13 mouse cellular contexts compared by ENCODE assay signal in the genomic region with DNA sequence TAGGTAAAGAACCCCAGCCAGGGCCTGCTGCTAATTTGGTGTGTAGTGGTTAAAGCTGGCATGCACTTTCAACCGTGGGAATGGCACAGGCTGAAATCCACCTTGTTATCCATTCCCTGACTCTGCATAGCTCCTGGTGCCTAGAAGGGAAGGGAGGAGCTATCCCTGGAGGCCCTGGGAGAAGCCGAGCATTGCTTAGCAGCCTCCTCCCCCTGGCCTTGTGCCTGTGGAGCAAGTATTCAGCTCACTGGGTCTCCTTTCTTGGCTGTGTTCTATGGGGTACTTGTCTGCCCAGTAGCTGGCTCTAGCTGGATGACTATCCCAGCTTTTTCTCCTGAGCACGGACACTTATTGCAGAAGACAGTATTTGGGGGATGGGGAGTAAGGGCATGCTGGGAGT. TPM values are rescaled to one million over a fixed set of nuclear protein-coding genes. Genes with fewer than 3 reads are reported as not detected.
DNase-seq lines count a peak whose midpoint lies in the region; ATAC-seq and TF ChIP-seq lines count a peak whose summit lies in the region.
"Had no signal": no experiment of that assay in that cellular context is flagged by ENCODE, and none has a peak within 500 bp of the region (broad histone marks: within the 10 kb centered on the region; RNA-seq: fewer than 3 reads in every experiment).

No protein-coding gene starts in this region.

- H3K36me3 ChIP-seq in stomach, embryonic 16.5 days (ENCODE audit: control insufficient read depth, insufficient read depth, low read length): no peaks in the 10 kb centered on the region
- no peaks in the 10 kb centered on the region for H3K36me3 ChIP-seq in stomach, postnatal 0 days (ENCODE audit: control insufficient read depth, insufficient read depth, low read length)
- H3K36me3 ChIP-seq: neural tube, embryonic 12.5 days had no signal

- H3K9me3 ChIP-seq in stomach, embryonic 16.5 days (replicated peaks; ENCODE audit: control insufficient read depth, low read length): no peaks in the 10 kb centered on the region
- no peaks in the 10 kb centered on the region for H3K9me3 ChIP-seq in stomach, postnatal 0 days (ENCODE audit: control insufficient read depth, low read length)
- H3K9me3 ChIP-seq: neural tube, embryonic 12.5 days had no signal

- H3K4me2 ChIP-seq in stomach, embryonic 16.5 days (ENCODE audit: low read depth, low read length): no peak overlapping the region
- no peak overlapping the region for H3K4me2 ChIP-seq in stomach, postnatal 0 days (replicated peaks; ENCODE audit: low read depth)
- H3K4me2 ChIP-seq: neural tube, embryonic 12.5 days had no signal

- peak overlapping the region; percentile 70 for H3K27ac ChIP-seq in layer of hippocampus, adult 2 months
- H3K27ac ChIP-seq in stomach, embryonic 16.5 days (ENCODE audit: low read length): no peak overlapping the region
- no peak overlapping the region for H3K27ac ChIP-seq in stomach, postnatal 0 days (replicated peaks)
- H3K27ac ChIP-seq: neural tube, embryonic 12.5 days had no signal

- TF ChIP-seq CTCF in layer of hippocampus, adult 2 months (conservative IDR thresholded peaks at IDR 0.05): no peak
- TF ChIP-seq CTCF in stomach, postnatal 0 days (IDR thresholded peaks at IDR 0.05; ENCODE audit: low read depth): no peak

- peaks cover 30% of the 10 kb centered on the region for H3K27me3 ChIP-seq in stomach, embryonic 16.5 days (ENCODE audit: control insufficient read depth, insufficient read depth, low read length)
- peaks cover 4% of the 10 kb centered on the region; the same call in 1 of the 2 replicates for H3K27me3 ChIP-seq in stomach, postnatal 0 days (ENCODE audit: control insufficient read depth, insufficient read depth, low read length)

- no peak overlapping the region for H3K9ac ChIP-seq in stomach, embryonic 16.5 days (ENCODE audit: low read length)
- H3K9ac ChIP-seq in stomach, postnatal 0 days (ENCODE audit: low read length): no peak overlapping the region
- H3K9ac ChIP-seq: neural tube, embryonic 12.5 days had no signal

- H3K4me3 ChIP-seq in layer of hippocampus, adult 2 months: no peak overlapping the region
- H3K4me3 ChIP-seq in stomach, embryonic 16.5 days (replicated peaks; ENCODE audit: low read length): no peak overlapping the region
- H3K4me3 ChIP-seq in stomach, postnatal 0 days (ENCODE audit: low read depth, low read length): no peak overlapping the region
- H3K4me3 ChIP-seq: megakaryocyte, embryonic 14.5 days; neural tube, embryonic 12.5 days had no signal

- H3K4me1 ChIP-seq in stomach, embryonic 16.5 days (ENCODE audit: control insufficient read depth, insufficient read depth, low read length): no peaks in the 10 kb centered on the region
- no peaks in the 10 kb centered on the region for H3K4me1 ChIP-seq in stomach, postnatal 0 days (replicated peaks; ENCODE audit: control insufficient read depth, insufficient read depth)

- 35% methylated on average over 3 of the region's 3 CpGs for WGBS in stomach, embryonic 16.5 days
- 29% methylated on average over 3 of the region's 3 CpGs for WGBS in stomach, postnatal 0 days

- peak; percentile 53 to 70 for DNase-seq in cerebellum, postnatal 10 days
- no peak for DNase-seq in cerebellum, adult 9-10 months
- peak in 1 of 2 experiments; percentile 67 for DNase-seq in layer of hippocampus, adult 2 months (ENCODE audit: low spot score in 2 of 2)
- no peak for DNase-seq in layer of hippocampus, adult 9-10 months (ENCODE audit: low spot score)
- no peak for DNase-seq in stomach, postnatal 0 days (ENCODE audit: low spot score)
- no peak for DNase-seq in ovary, postnatal 10 days (ENCODE audit: low spot score)
- DNase-seq: embryo, embryonic 11 days; lung, adult 2 months had no signal

- no peak for TF ChIP-seq EP300 in stomach, postnatal 0 days (optimal IDR thresholded peaks at IDR 0.05)

- ATAC-seq in stomach, embryonic 16.5 days (ENCODE audit: insufficient read depth, low FRiP score): peak; percentile 45; the same call in 1 of the 2 replicates
- ATAC-seq in stomach, postnatal 0 days (ENCODE audit: low FRiP score, low TSS enrichment): no peak
- ATAC-seq in megakaryocyte progenitor cell, adult 5-6 weeks (replicated peaks; ENCODE audit: poor library complexity): no peak

RNA-seq across cellular contexts. Expression of gene Grid1, which starts 6.0 kb away (rescaled TPM):
- total RNA-seq in layer of hippocampus, adult 2 months (2021): 10 to 100 TPM; 55.1 to 57.2 TPM
- 0.57 and 0.92 TPM in 2 replicates for polyA plus RNA-seq in stomach, embryonic 16.5 days (2015; fragmentation: Nextera tagmentation; extraction: Ambion mirVana)
- polyA plus RNA-seq in stomach, postnatal 0 days (2015; fragmentation: Nextera tagmentation; extraction: Ambion mirVana): 0.34 and 0.54 TPM in 2 replicates
- not detected in 2 replicates for total RNA-seq in megakaryocyte progenitor cell, adult 5-6 weeks (2015)
- not detected in 2 replicates for total RNA-seq in megakaryocyte progenitor cell, adult 5-6 weeks (2017)
- total RNA-seq: MEL had no signal

Comparison
In these comparisons a context has a peak if more than half of its experiments do, and no peak if none do; other contexts are left out.
1. DNase-seq: peak in cerebellum, postnatal 10 days (2 of 2); none in cerebellum, adult 9-10 months (single experiment), layer of hippocampus, adult 9-10 months (single experiment), stomach, postnatal 0 days (single experiment) and ovary, postnatal 10 days (single experiment).
2. RNA of gene Grid1, which starts 6.0 kb away (total RNA-seq): 55.1 to 57.2 TPM in layer of hippocampus, adult 2 months; not detected in megakaryocyte progenitor cell, adult 5-6 weeks; every median in the first group is over 10 times any median in the second.